ENCODE assay signal across 23 mouse cellular contexts in genomic region chr10:117526834-117527188, GRCm38 (mm10).
"Had no signal": no experiment of that assay in that cellular context is flagged by ENCODE, and none has a peak within 500 bp of the region (broad histone marks: within the 10 kb centered on the region; RNA-seq: fewer than 3 reads in every experiment).

No protein-coding gene starts in this region.

- H3K4me3 ChIP-seq: gastrocnemius, adult 2 months; heart, embryonic 10.5 days; heart, embryonic 12.5 days; hindbrain, embryonic 10.5 days; hindbrain, embryonic 12.5 days; intestine, embryonic 15.5 days; layer of hippocampus, adult 2 months; left cerebral cortex, adult 2 months; limb, embryonic 12.5 days; liver, embryonic 13.5 days; liver, embryonic 15.5 days had no signal

- DNase-seq: gastrocnemius, adult 2 months; gastrocnemius, postnatal 10 days; gastrocnemius, postnatal 25 days; heart, adult 18-20 months; heart, postnatal 10 days; heart, postnatal 4 days; kidney, adult 18-20 months; kidney, adult 8-10 months; kidney, postnatal 10 days; kidney, postnatal 25 days; kidney, postnatal 4 days; left cerebral cortex, postnatal 4 days; liver, embryonic 13.5 days had no signal

- H3K27ac ChIP-seq: gastrocnemius, adult 2 months; heart, embryonic 10.5 days; hindbrain, embryonic 10.5 days; hindbrain, embryonic 12.5 days; hindbrain, embryonic 14.5 days; intestine, embryonic 15.5 days; layer of hippocampus, adult 2 months; left cerebral cortex, adult 2 months; limb, embryonic 12.5 days; liver, embryonic 13.5 days; liver, embryonic 15.5 days had no signal

- H3K4me1 ChIP-seq: heart, embryonic 10.5 days; heart, embryonic 12.5 days; hindbrain, embryonic 12.5 days; intestine, embryonic 15.5 days; liver, embryonic 13.5 days; liver, embryonic 15.5 days had no signal

- H3K36me3 ChIP-seq: heart, embryonic 10.5 days; heart, embryonic 12.5 days; hindbrain, embryonic 10.5 days; hindbrain, embryonic 12.5 days; intestine, embryonic 15.5 days; limb, embryonic 12.5 days; liver, embryonic 13.5 days; liver, embryonic 15.5 days had no signal

- H3K9me3 ChIP-seq: heart, embryonic 10.5 days; heart, embryonic 12.5 days; hindbrain, embryonic 10.5 days; hindbrain, embryonic 12.5 days; intestine, embryonic 15.5 days; limb, embryonic 12.5 days; liver, embryonic 13.5 days; liver, embryonic 15.5 days had no signal

- H3K27me3 ChIP-seq: heart, embryonic 12.5 days; hindbrain, embryonic 12.5 days; intestine, embryonic 15.5 days; limb, embryonic 12.5 days; liver, embryonic 13.5 days; liver, embryonic 15.5 days had no signal
